Mouse (Mus musculus) brain, adult 10 weeks (tissue): ENCODE measurements around the gene Tspan6. TPM values are rescaled to one million over a fixed set of nuclear protein-coding genes. Genes with fewer than 3 reads are reported as not detected.

Experiments used
- polyA plus RNA-seq: library from polyadenylated mRNA; stranded (reverse); fragments of 350-450 nt; fragmentation: Illumina TruSeq; extraction: RNeasy Lipid Tissue Mini Kit (QIAGEN cat#74804); gene quantifications from one replicate; pipeline ENCODE4 v1.2.3, GENCODE M21; 2015; ENCODE audit warnings: low read depth, low replicate concordance

Tspan6 gene
- 26.0 TPM for polyA plus RNA-seq

GRCm38 (mm10) chrX:133898014-133898542, at the start of gene Tspan6:
Gene Tspan6, minus strand, starts transcription at chrX:133898429.

GRCm38 (mm10) chrX:133908261-133908660, 10.0 kb upstream of the Tspan6 start, which contains the start of gene Srpx2:
Gene Srpx2, plus strand, starts transcription at chrX:133908426.

GRCm38 (mm10) chrX:133850680-133851079, 47.5 kb downstream of the Tspan6 start, which contains the start of gene Tnmd:
Gene Tnmd, plus strand, starts transcription at chrX:133850980.

Other genes with a start within 250 kb of the Tspan6 start
- gene Pcdh19, start 209.4 kb downstream of the Tspan6 start, polyA plus RNA-seq = 14.7 TPM
- 1.4 TPM for gene Tnmd, start 47.4 kb downstream of the Tspan6 start, polyA plus RNA-seq
- gene Srpx2, start 10.0 kb upstream of the Tspan6 start, polyA plus RNA-seq = 2.4 TPM
- 0.86 TPM for gene Sytl4, start 83.4 kb upstream of the Tspan6 start, polyA plus RNA-seq
- 87.4 TPM for gene Cstf2, start 160.8 kb upstream of the Tspan6 start, polyA plus RNA-seq